Mouse (Mus musculus) ovary, postnatal 14 days (tissue): ENCODE data around the gene Saa1.

Experiments
- DNase-seq: peaks from one replicate; pipeline ENCODE4 v3.0.0; 2022; ENCODE audit warnings: low spot score

Saa1 gene

GRCm38 (mm10) chr7:46718591-46719270 is 24.0 kb downstream of the Saa1 start:
- DNase-seq = no peak

GRCm38 (mm10) chr7:46716897-46717296 is 25.9 kb downstream of the Saa1 start:
- no peak for DNase-seq

GRCm38 (mm10) chr7:46715600-46715999 is 27.2 kb downstream of the Saa1 start, which contains the start of gene Saa3:
Gene Saa3, minus strand, starts transcription at chr7:46715700.
- no peak for DNase-seq

GRCm38 (mm10) chr7:46714518-46714917 is 28.3 kb downstream of the Saa1 start:
- peak; percentile 54 for DNase-seq

- no peak for DNase-seq
Observed at GRCm38 (mm10) chr7:46712250-46712649, 30.5 kb downstream of the Saa1 start.

- DNase-seq = peak; percentile 82
Observed at GRCm38 (mm10) chr7:46710390-46710844, 32.4 kb downstream of the Saa1 start, which contains the start of gene Saal1. Gene Saal1, minus strand, starts transcription at chr7:46710680.

- DNase-seq = no peak
Observed at GRCm38 (mm10) chr7:46700521-46701025, 42.2 kb downstream of the Saa1 start.

GRCm38 (mm10) chr7:46696754-46697153 is 46.0 kb downstream of the Saa1 start:
- DNase-seq = no peak
